Mouse (Mus musculus) midbrain, postnatal 0 days (tissue): ENCODE data around the gene Myocos. TPM values are rescaled to one million over a fixed set of nuclear protein-coding genes. Genes with fewer than 3 reads are reported as not detected.

Experiments
- ATAC-seq: fragments of 200-750 bp; cut with Nextera tagmentation; 2 replicates; pipeline ENCODE4 v1.8.0; 2017; ENCODE audit warnings: moderate number of reproducible peaks, mild to moderate bottlenecking, moderate TSS enrichment, moderate library complexity; ENCODE audit not compliant: low FRiP score
- DNase-seq: peaks from one replicate; pipeline ENCODE4 v3.0.0-alpha.2; 2015; ENCODE audit warnings: low spot score
- H3K27ac ChIP-seq: fragments of 300-500 bp; sonication (generic); 2 replicates; pipeline ENCODE4 v1.5.1; 2014; ENCODE audit warnings: low read depth, mild to moderate bottlenecking, low read length, mixed read lengths
- H3K27me3 ChIP-seq: fragments of 300-500 bp; sonication (generic); 2 replicates; pipeline ENCODE4 v1.6.1; 2014; ENCODE audit warnings: low read length, control low read depth, mixed read lengths; ENCODE audit not compliant: insufficient read depth
- H3K36me3 ChIP-seq: fragments of 300-500 bp; sonication (generic); 2 replicates; pipeline ENCODE4 v1.6.1; 2014; ENCODE audit warnings: low read length, control low read depth, mixed read lengths; ENCODE audit not compliant: insufficient read depth
- H3K4me1 ChIP-seq: fragments of 300-500 bp; sonication (generic); 2 replicates; pipeline ENCODE4 v1.6.1; 2014; ENCODE audit warnings: mild to moderate bottlenecking, control low read depth, antibody characterized with exemption, low read length, mixed read lengths; ENCODE audit not compliant: insufficient read depth
- H3K4me2 ChIP-seq: fragments of 300-500 bp; sonication (generic); 2 replicates; pipeline ENCODE4 v1.6.1; 2014; ENCODE audit warnings: low read depth, mild to moderate bottlenecking, low read length, mixed read lengths; ENCODE audit not compliant: poor library complexity, severe bottlenecking
- H3K4me3 ChIP-seq: fragments of 300-500 bp; sonication (generic); 2 replicates; pipeline ENCODE4 v1.5.1; 2014; ENCODE audit warnings: low read depth, mild to moderate bottlenecking, low read length, moderate library complexity
- H3K9ac ChIP-seq: fragments of 300-500 bp; sonication (generic); replicated peaks from 2 replicates; pipeline ENCODE4 v1.6.1; 2014; ENCODE audit warnings: mild to moderate bottlenecking, low read length, moderate library complexity, mixed read lengths; ENCODE audit not compliant: poor library complexity, severe bottlenecking
- H3K9me3 ChIP-seq: fragments of 300-500 bp; sonication (generic); 2 replicates; pipeline ENCODE4 v1.6.1; 2016; ENCODE audit warnings: low read length, control low read depth
- CTCF ChIP-seq: IDR thresholded peaks from 2 replicates; pipeline ENCODE4 v1.5.1; 2016; ENCODE audit warnings: antibody characterized with exemption, mild to moderate bottlenecking
- WGBS: fragments of 180-500 bp; shearing (Covaris S2); extraction: QIAGEN DNeasy Blood & Tissue Kit; methylation state at CpG from one replicate; pipeline ENCODE4 v1.1.7; 2014; 5-methylcytosine and 5-hydroxymethylcytosine counted together
- microRNA-seq: library from miRNA; unstranded; fragments of <30 nt; microRNA quantifications from one replicate; pipeline ENCODE4, GENCODE M21; 2016; ENCODE audit warnings: borderline number of aligned reads
- polyA plus RNA-seq: library from polyadenylated mRNA; unstranded; fragments of >200 nt; fragmentation: Nextera tagmentation; extraction: Ambion mirVana; gene quantifications from 2 replicates; pipeline ENCODE4 v1.2.1, GENCODE M21; 2015
- total RNA-seq: library from RNA; depleted of rRNA; stranded (reverse); fragments of >200 nt; gene quantifications from 2 replicates; pipeline ENCODE4 v1.2.3, GENCODE M21; 2014; rRNA removed

The Myocos gene
- total and polyA plus RNA-seq, 2 experiments from 2014 or later: not detected

GRCm38 (mm10) chr1:162608127-162608526 is 49.9 kb downstream of the Myocos start:
- H3K4me1 ChIP-seq: no peaks in the 10 kb centered on the region
- H3K27me3 ChIP-seq: no peaks in the 10 kb centered on the region
- no peak overlapping the region for H3K27ac ChIP-seq
- no peak for DNase-seq
- ATAC-seq: no peak
- H3K36me3 ChIP-seq: no peaks in the 10 kb centered on the region
- WGBS: 6% methylated on average over 1 of the region's 1 CpGs
- no peaks in the 10 kb centered on the region for H3K9me3 ChIP-seq
- no peak for TF ChIP-seq CTCF
- no peak overlapping the region for H3K4me3 ChIP-seq
- no peak overlapping the region for H3K4me2 ChIP-seq
- no peak overlapping the region for H3K9ac ChIP-seq

GRCm38 (mm10) chr1:162601288-162601687 is 56.7 kb downstream of the Myocos start:
- no peaks in the 10 kb centered on the region for H3K27me3 ChIP-seq
- H3K27ac ChIP-seq: no peak overlapping the region
- H3K36me3 ChIP-seq: peaks cover 14% of the 10 kb centered on the region
- TF ChIP-seq CTCF: no peak
- WGBS: 63% methylated on average over 4 of the region's 4 CpGs
- DNase-seq (peak; percentile 68), ATAC-seq (peak; percentile 10; the same call in 1 of the 2 replicates)
- H3K4me1 ChIP-seq: no peaks in the 10 kb centered on the region
- H3K9ac ChIP-seq: no peak overlapping the region
- H3K4me3 ChIP-seq: no peak overlapping the region
- no peaks in the 10 kb centered on the region for H3K9me3 ChIP-seq
- no peak overlapping the region for H3K4me2 ChIP-seq

- Histone ChIP-seq H3K4me1 (no peaks in the 10 kb centered on the region), H3K36me3 (peaks cover 17% of the 10 kb centered on the region), H3K4me2 (no peak overlapping the region), H3K9me3 (no peaks in the 10 kb centered on the region), H3K27me3 (no peaks in the 10 kb centered on the region), H3K27ac (no peak overlapping the region), H3K9ac (no peak overlapping the region), H3K4me3 (no peak overlapping the region)
- ATAC-seq (no peak), DNase-seq (no peak)
- no peak for TF ChIP-seq CTCF
- 94% methylated on average over 5 of the region's 5 CpGs for WGBS
These were observed 58.4 kb downstream of the Myocos start for GRCm38 (mm10) chr1:162599617-162600016.

- Histone ChIP-seq H3K4me1 (no peaks in the 10 kb centered on the region), H3K4me3 (no peak overlapping the region), H3K27me3 (no peaks in the 10 kb centered on the region), H3K4me2 (no peak overlapping the region), H3K9ac (no peak overlapping the region), H3K36me3 (peaks cover 22% of the 10 kb centered on the region), H3K9me3 (no peaks in the 10 kb centered on the region), H3K27ac (no peak overlapping the region)
- WGBS: 93% methylated on average over 3 of the region's 3 CpGs
- no peak for ATAC-seq
- no peak for DNase-seq
- TF ChIP-seq CTCF: no peak
These were observed 60.5 kb downstream of the Myocos start for GRCm38 (mm10) chr1:162597379-162598102.

Small RNAs within 50 kb of the gene (microRNA-seq; reads per million reads assigned to microRNA genes)
- not detected for gene Gm27616

Other genes starting within 250 kb of the Myocos start
- 88.5 and 108 TPM in 2 replicates for gene Dnm3, start 180.2 kb downstream of the Myocos start, total RNA-seq
- 55.8 and 67.0 TPM in 2 replicates for gene Dnm3, start 180.2 kb downstream of the Myocos start, polyA plus RNA-seq
- gene Mettl13, start 109.7 kb downstream of the Myocos start, total RNA-seq: 10.9 and 11.8 TPM in 2 replicates
- gene Mettl13, start 109.7 kb downstream of the Myocos start, polyA plus RNA-seq: 12.1 and 12.2 TPM in 2 replicates
- 25.5 and 29.2 TPM in 2 replicates for gene Vamp4, start 87.7 kb downstream of the Myocos start, total RNA-seq
- gene Vamp4, start 87.7 kb downstream of the Myocos start, polyA plus RNA-seq: 69.0 and 74.7 TPM in 2 replicates
- gene Myoc, start 19.1 kb downstream of the Myocos start, total RNA-seq: 0.24 and 0.27 TPM in 2 replicates
- 0.21 and 0.33 TPM in 2 replicates for gene Myoc, start 19.1 kb downstream of the Myocos start, polyA plus RNA-seq
- 71.5 and 91.8 TPM in 2 replicates for gene Prrc2c, start 82.3 kb upstream of the Myocos start, total RNA-seq
- 121 and 155 TPM in 2 replicates for gene Prrc2c, start 82.3 kb upstream of the Myocos start, polyA plus RNA-seq
- gene Fmo4, start 155.8 kb upstream of the Myocos start, total RNA-seq: 0.42 and 0.77 TPM in 2 replicates
- gene Fmo4, start 155.8 kb upstream of the Myocos start, polyA plus RNA-seq: 0.78 and 1.2 TPM in 2 replicates
- gene Fmo1, start 208.4 kb upstream of the Myocos start, total RNA-seq: 69.1 and 77.2 TPM in 2 replicates
- gene Fmo1, start 208.4 kb upstream of the Myocos start, polyA plus RNA-seq: 35.0 and 40.9 TPM in 2 replicates
- 0.44 and 0.80 TPM in 2 replicates for gene Fmo2, start 240.5 kb upstream of the Myocos start, total RNA-seq
- 0.06 and 0.14 TPM in 2 replicates for gene Fmo2, start 240.5 kb upstream of the Myocos start, polyA plus RNA-seq